Mouse (Mus musculus): ENCODE results near the gene Tbc1d5.

GRCm38 (mm10) chr17:50889475-50889874 is 289.7 kb downstream of the Tbc1d5 start:
- TF ChIP-seq CTCF (IDR thresholded peaks at IDR 0.05; ENCODE audit: insufficient read depth, low read length) (no peak), POLR2A (IDR thresholded peaks at IDR 0.05; ENCODE audit: borderline replicate concordance, extremely low read depth, low read depth, low read length) (no peak)

Measured in lung, adult 2 months (tissue).